Mouse (Mus musculus): ENCODE results near the gene Ppia.

- TF ChIP-seq POLR2A (IDR thresholded peaks at IDR 0.05; ENCODE audit: low read depth, low read length) (no peak), CTCF (IDR thresholded peaks at IDR 0.05; ENCODE audit: extremely low read depth, insufficient read length, insufficient replicate concordance, low read depth, low read length) (no peak)
These were observed 8.1 kb upstream of the Ppia start for GRCm38 (mm10) chr11:6407162-6407621.

All from small intestine, adult 2 months (tissue).